Comparison of ENCODE assay signal across 14 mouse cellular contexts in genomic region chr10:64086183-64086566, GRCm38 (mm10). TPM values are rescaled to one million over a fixed set of nuclear protein-coding genes. Genes with fewer than 3 reads are reported as not detected.
DNase-seq lines count a peak whose midpoint lies in the region; ATAC-seq and TF ChIP-seq lines count a peak whose summit lies in the region.
"Had no signal": no experiment of that assay in that cellular context is flagged by ENCODE, and none has a peak within 500 bp of the region (broad histone marks: within the 10 kb centered on the region; RNA-seq: fewer than 3 reads in every experiment).

No protein-coding gene starts in this region.

- no peak overlapping the region for H3K4me3 ChIP-seq in neural tube, embryonic 11.5 days (ENCODE audit: low read depth, low read length)
- peak overlapping the region; percentile 58; the same call in 1 of the 2 replicates for H3K4me3 ChIP-seq in midbrain, embryonic 10.5 days
- H3K4me3 ChIP-seq in stomach, postnatal 0 days (ENCODE audit: low read depth, low read length): peak overlapping the region; percentile 15; the same call in 1 of the 2 replicates
- no peak overlapping the region for H3K4me3 ChIP-seq in kidney, embryonic 14.5 days (ENCODE audit: low read length)

- H3K9me3 ChIP-seq in neural tube, embryonic 11.5 days (ENCODE audit: control insufficient read depth, low read length): no peaks in the 10 kb centered on the region
- no peaks in the 10 kb centered on the region for H3K9me3 ChIP-seq in midbrain, embryonic 10.5 days (replicated peaks)
- no peaks in the 10 kb centered on the region for H3K9me3 ChIP-seq in stomach, postnatal 0 days (ENCODE audit: control insufficient read depth, low read length)
- H3K9me3 ChIP-seq in kidney, embryonic 14.5 days (ENCODE audit: control insufficient read depth, low read length): no peaks in the 10 kb centered on the region

- H3K27ac ChIP-seq in neural tube, embryonic 11.5 days (ENCODE audit: low read depth, low read length): no peak overlapping the region
- no peak overlapping the region for H3K27ac ChIP-seq in midbrain, embryonic 10.5 days (replicated peaks)
- H3K27ac ChIP-seq in stomach, postnatal 0 days (replicated peaks): no peak overlapping the region
- H3K27ac ChIP-seq in kidney, embryonic 14.5 days (ENCODE audit: low read depth, low read length): no peak overlapping the region
- H3K27ac ChIP-seq: macrophage had no signal

- no peaks in the 10 kb centered on the region for H3K36me3 ChIP-seq in neural tube, embryonic 11.5 days (ENCODE audit: control insufficient read depth, insufficient read depth, low read length)
- H3K36me3 ChIP-seq in midbrain, embryonic 10.5 days: no peaks in the 10 kb centered on the region
- H3K36me3 ChIP-seq in stomach, postnatal 0 days (ENCODE audit: control insufficient read depth, insufficient read depth, low read length): no peaks in the 10 kb centered on the region
- H3K36me3 ChIP-seq in kidney, embryonic 14.5 days (ENCODE audit: control insufficient read depth, insufficient read depth, low read length): no peaks in the 10 kb centered on the region

- no peak for TF ChIP-seq CTCF in stomach, postnatal 0 days (IDR thresholded peaks at IDR 0.05; ENCODE audit: low read depth)

- WGBS in neural tube, embryonic 11.5 days: 59% methylated on average over 16 of the region's 16 CpGs
- 68% methylated on average over 16 of the region's 16 CpGs for WGBS in midbrain, embryonic 10.5 days
- WGBS in stomach, postnatal 0 days: 61% methylated on average over 16 of the region's 16 CpGs
- 62% methylated on average over 16 of the region's 16 CpGs for WGBS in kidney, embryonic 14.5 days

- intact Hi-C loops in left cerebral cortex, postnatal 14 days (cut with DNase I): loop anchor here (5.0 to 10.0 kb wide), 3 partner anchors 504 to 1679 kb away; partner anchors contain the start of gene Gm7075

- H3K4me1 ChIP-seq in neural tube, embryonic 11.5 days (ENCODE audit: control insufficient read depth, insufficient read depth, low read length): 0 out of 2 replicates have a peak, but pooled peaks cover 3% of the 10 kb centered on the region
- peaks cover 44% of the 10 kb centered on the region for H3K4me1 ChIP-seq in midbrain, embryonic 10.5 days
- no peaks in the 10 kb centered on the region for H3K4me1 ChIP-seq in stomach, postnatal 0 days (replicated peaks; ENCODE audit: control insufficient read depth, insufficient read depth)
- H3K4me1 ChIP-seq in kidney, embryonic 14.5 days (ENCODE audit: control insufficient read depth, insufficient read depth, low read length): no peaks in the 10 kb centered on the region

- DNase-seq in cerebellum, adult 9-10 months: peak; percentile 50
- no peak for DNase-seq in cerebellum, postnatal 4 days (ENCODE audit: low spot score in 2 of 2)
- no peak for DNase-seq in neural tube, embryonic 11.5 days (ENCODE audit: low spot score)
- no peak for DNase-seq in neural tube, embryonic 10.5 days (ENCODE audit: extremely low spot score, low spot score)
- no peak for DNase-seq in midbrain, embryonic 10.5 days (ENCODE audit: low spot score)
- no peak for DNase-seq in stomach, postnatal 0 days (ENCODE audit: low spot score)
- no peak for DNase-seq in left cerebral cortex, postnatal 14 days (ENCODE audit: low spot score in 2 of 2)
- DNase-seq: adrenal gland, adult 8-10 months; gastrocnemius, postnatal 25 days; kidney, adult 2 months; left cerebral cortex, postnatal 4 days had no signal

- H3K27me3 ChIP-seq in neural tube, embryonic 11.5 days (ENCODE audit: control insufficient read depth, insufficient read depth, low read length): no peaks in the 10 kb centered on the region; the same call in 1 of the 2 replicates
- H3K27me3 ChIP-seq in midbrain, embryonic 10.5 days (ENCODE audit: low read depth, poor library complexity, severe bottlenecking): peaks cover 28% of the 10 kb centered on the region
- H3K27me3 ChIP-seq in stomach, postnatal 0 days (ENCODE audit: control insufficient read depth, insufficient read depth, low read length): 0 out of 2 replicates have a peak, but pooled peaks cover 2% of the 10 kb centered on the region
- peaks cover 15% of the 10 kb centered on the region for H3K27me3 ChIP-seq in kidney, embryonic 14.5 days (ENCODE audit: control insufficient read depth, insufficient read depth, low read length)

- no peak for TF ChIP-seq EP300 in stomach, postnatal 0 days (optimal IDR thresholded peaks at IDR 0.05)

- peak overlapping the region; percentile 74; the same call in 1 of the 2 replicates for H3K4me2 ChIP-seq in neural tube, embryonic 11.5 days (ENCODE audit: low read depth)
- H3K4me2 ChIP-seq in stomach, postnatal 0 days (replicated peaks; ENCODE audit: low read depth): no peak overlapping the region
- H3K4me2 ChIP-seq in kidney, embryonic 14.5 days (replicated peaks; ENCODE audit: low read depth, low read length): no peak overlapping the region

- ATAC-seq in neural tube, embryonic 11.5 days (ENCODE audit: insufficient read depth, low FRiP score, low TSS enrichment): no peak
- ATAC-seq in stomach, postnatal 0 days (ENCODE audit: low FRiP score, low TSS enrichment): no peak
- no peak for ATAC-seq in kidney, embryonic 14.5 days (ENCODE audit: low FRiP score, low TSS enrichment)

- no peak overlapping the region for H3K9ac ChIP-seq in neural tube, embryonic 11.5 days (ENCODE audit: low read length)
- no peak overlapping the region for H3K9ac ChIP-seq in stomach, postnatal 0 days (ENCODE audit: low read length)
- no peak overlapping the region for H3K9ac ChIP-seq in kidney, embryonic 14.5 days (ENCODE audit: low read depth, low read length)

RNA-seq across cellular contexts. Expression of gene Lrrtm3, which starts 3.9 kb away (rescaled TPM):
- 3.6 and 7.7 TPM in 2 replicates for polyA plus RNA-seq in neural tube, embryonic 11.5 days (2014; fragmentation: Nextera tagmentation; extraction: Ambion mirVana)
- polyA plus RNA-seq in midbrain, embryonic 10.5 days (2016; fragmentation: Nextera tagmentation; extraction: Ambion mirVana): 0.96 and 1.8 TPM in 2 replicates
- polyA plus RNA-seq in stomach, postnatal 0 days (2015; fragmentation: Nextera tagmentation; extraction: Ambion mirVana): 2.3 and 2.7 TPM in 2 replicates
- polyA plus RNA-seq in kidney, embryonic 14.5 days (2014; fragmentation: Nextera tagmentation; extraction: Ambion mirVana): 0.06 and 0.16 TPM in 2 replicates
- total RNA-seq in left cerebral cortex, postnatal 14 days (2021): 10 to 100 TPM; 73.2 to 76.7 TPM
- total RNA-seq: MEL had no signal
- polyA plus RNA-seq: kidney, adult 2 months; macrophage had no signal

Comparison
In these comparisons a context has a peak if more than half of its experiments do, and no peak if none do; other contexts are left out.
1. H3K4me3 ChIP-seq: peak in midbrain, embryonic 10.5 days (single experiment) and stomach, postnatal 0 days (single experiment); none in neural tube, embryonic 11.5 days (single experiment) and kidney, embryonic 14.5 days (single experiment).